Mouse (Mus musculus) liver, embryonic 14.5 days (tissue): ENCODE results near the gene Paxbp1. TPM values are rescaled to one million over a fixed set of nuclear protein-coding genes. Genes with fewer than 3 reads are reported as not detected.

Experiments used
- ATAC-seq: fragments of 200-750 bp; cut with Nextera tagmentation; 2 replicates; pipeline ENCODE4 v1.8.0; 2017; ENCODE audit warnings: moderate number of reproducible peaks, mild to moderate bottlenecking, moderate library complexity; ENCODE audit not compliant: insufficient read depth
- DNase-seq, 3 experiments: peaks; one replicate each; pipeline ENCODE4 v3.0.0-alpha.2; 2012 to 2013; ENCODE audit warnings: low read depth in 3 of 3, low spot score in 3 of 3
- H3K27ac ChIP-seq: fragments of 300-500 bp; sonication (generic); 2 replicates; pipeline ENCODE4 v1.5.1; 2014; ENCODE audit warnings: moderate library complexity, mild to moderate bottlenecking, control low read depth, inconsistent platforms
- H3K27me3 ChIP-seq: fragments of 300-500 bp; sonication (generic); 2 replicates; pipeline ENCODE4 v1.6.1; 2014; ENCODE audit warnings: mild to moderate bottlenecking, low read length, moderate library complexity; ENCODE audit not compliant: control insufficient read depth, insufficient read depth
- H3K36me3 ChIP-seq: fragments of 300-500 bp; sonication (generic); replicated peaks from 2 replicates; pipeline ENCODE4 v1.6.1; 2014; ENCODE audit warnings: low read depth; ENCODE audit not compliant: control insufficient read depth, insufficient read depth
- H3K4me1 ChIP-seq, 2 experiments: fragments of 200-500 bp in 1 of 2; fragments of 300-500 bp in 1 of 2; sonication (generic) in 1 of 2; replicated peaks; 2 replicates each; pipeline ENCODE4 v1.6.1; 2012 to 2014; ENCODE audit warnings: antibody characterized with exemption in 1 of 2, inconsistent platforms in 1 of 2, low read length in 1 of 2; ENCODE audit not compliant: control insufficient read depth in 2 of 2, insufficient read depth in 2 of 2
- H3K4me2 ChIP-seq: fragments of 300-500 bp; sonication (generic); 2 replicates; pipeline ENCODE4 v1.6.1; 2014; ENCODE audit warnings: low read depth, mild to moderate bottlenecking, control low read depth, moderate library complexity
- H3K4me3 ChIP-seq, 2 experiments: fragments of 200-500 bp in 1 of 2; fragments of 300-500 bp in 1 of 2; sonication (generic) in 1 of 2; 2 replicates each; pipeline ENCODE4 v1.5.1; 2012 to 2014; ENCODE audit warnings: low read depth in 2 of 2, low read length in 2 of 2, mild to moderate bottlenecking in 2 of 2, control low read depth in 1 of 2, inconsistent platforms in 1 of 2, moderate library complexity in 1 of 2; ENCODE audit not compliant: insufficient read depth in 1 of 2
- H3K9ac ChIP-seq: fragments of 300-500 bp; sonication (generic); replicated peaks from 2 replicates; pipeline ENCODE4 v1.6.1; 2014; ENCODE audit warnings: mild to moderate bottlenecking, control low read depth, moderate library complexity
- H3K9me3 ChIP-seq: fragments of 300-500 bp; sonication (generic); 2 replicates; pipeline ENCODE4 v1.6.1; 2016; ENCODE audit warnings: low read length, mixed read lengths; ENCODE audit not compliant: control insufficient read depth
- CTCF ChIP-seq: IDR thresholded peaks from 2 replicates; pipeline ENCODE4 v1.5.1; 2016; ENCODE audit warnings: antibody characterized with exemption, low read depth, control low read depth
- EP300 ChIP-seq: IDR thresholded peaks from 2 replicates; pipeline ENCODE4 v1.6.1; 2016; ENCODE audit warnings: antibody characterized with exemption, low read depth
- WGBS: fragments of 180-500 bp; shearing (Covaris S2); extraction: QIAGEN DNeasy Blood & Tissue Kit; methylation state at CpG from one replicate; pipeline ENCODE4 v1.1.7; 2014; ENCODE audit not compliant: insufficient replicate concordance; 5-methylcytosine and 5-hydroxymethylcytosine counted together
- polyA plus RNA-seq, 2 experiments: library from polyadenylated mRNA; depleted of rRNA in 1 of 2; stranded (reverse) in 1 of 2; unstranded in 1 of 2; fragments of >200 nt; fragmentation: Nextera tagmentation in 1 of 2; extraction: Ambion mirVana in 1 of 2; gene quantifications; 2 replicates each; pipeline versions ENCODE4 v1.2.1 to v1.2.3; 2012 to 2014

Gene Paxbp1
- polyA plus RNA-seq, 2 experiments: 14.8 to 25.9 TPM

DNA sequence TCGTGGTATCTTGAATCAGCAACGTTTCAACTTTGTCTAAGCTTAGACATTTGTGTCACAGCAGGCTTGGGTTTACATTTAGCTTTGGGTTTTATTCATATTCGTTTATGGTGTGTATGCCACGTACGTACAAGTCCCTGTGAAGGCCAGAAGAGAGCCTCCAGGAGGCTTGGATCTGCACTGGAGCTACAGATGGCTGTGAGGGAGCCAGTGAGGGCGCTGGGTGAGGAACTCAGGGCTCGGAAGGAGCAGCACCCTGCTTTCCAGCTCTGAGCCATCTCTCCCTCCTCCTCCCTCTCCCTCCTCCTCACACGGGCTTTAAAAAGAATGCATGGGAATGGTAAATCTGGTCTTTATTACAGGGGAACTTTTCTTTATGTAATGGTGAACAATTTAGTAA is 9.3 kb upstream of the Paxbp1 start:
- 45% methylated on average over 8 of the region's 8 CpGs for WGBS
- no peak for DNase-seq
- TF ChIP-seq CTCF (no peak), EP300 (no peak)
- Histone ChIP-seq H3K27me3 (no peaks in the 10 kb centered on the region; the same call in 1 of the 2 replicates), H3K4me1 (no peaks in the 10 kb centered on the region), H3K9me3 (no peaks in the 10 kb centered on the region), H3K4me3 (no peak overlapping the region), H3K36me3 (no peaks in the 10 kb centered on the region), H3K9ac (no peak overlapping the region), H3K27ac (no peak overlapping the region), H3K4me2 (no peak overlapping the region)
- no peak for ATAC-seq

DNA sequence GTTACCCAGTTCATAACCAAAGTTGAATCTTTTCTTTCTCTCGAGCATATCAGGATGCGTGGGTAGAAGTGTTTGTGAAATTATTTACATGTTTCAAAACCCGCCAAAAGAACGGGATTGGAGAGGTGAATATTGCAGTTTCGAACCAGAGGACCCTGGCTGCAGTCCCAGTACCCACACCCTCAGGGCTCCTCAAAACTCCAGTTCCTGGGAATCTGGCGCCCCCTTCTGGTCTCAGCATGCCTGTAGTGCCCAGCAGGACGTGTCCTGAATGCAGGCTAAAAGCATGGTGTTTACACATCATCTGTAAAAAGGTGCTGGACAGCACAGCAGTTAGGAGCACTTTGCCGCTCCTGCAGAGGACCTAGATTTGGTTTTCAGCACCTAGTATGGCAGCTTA is 1.2 kb upstream of the Paxbp1 start:
- peaks cover 7 to 8% of the 10 kb centered on the region in 2 experiments; a peak in 3 of 4 replicates for H3K4me1 ChIP-seq
- H3K4me3 ChIP-seq: peak overlapping the region in 1 of 2 experiments; percentile 95; a peak in 2 of 4 replicates
- H3K9ac ChIP-seq: no peak overlapping the region
- ATAC-seq (no peak), DNase-seq (peak; percentile 31 to 40 (median 39))
- TF ChIP-seq EP300 (no peak), CTCF (peak; percentile 84)
- WGBS: 59% methylated on average over 8 of the region's 8 CpGs
- no peak overlapping the region for H3K27ac ChIP-seq
- peaks cover 3% of the 10 kb centered on the region; the same call in 1 of the 2 replicates for H3K36me3 ChIP-seq
- H3K27me3 ChIP-seq: no peaks in the 10 kb centered on the region
- no peaks in the 10 kb centered on the region for H3K9me3 ChIP-seq
- H3K4me2 ChIP-seq: peak overlapping the region; percentile 94

DNA sequence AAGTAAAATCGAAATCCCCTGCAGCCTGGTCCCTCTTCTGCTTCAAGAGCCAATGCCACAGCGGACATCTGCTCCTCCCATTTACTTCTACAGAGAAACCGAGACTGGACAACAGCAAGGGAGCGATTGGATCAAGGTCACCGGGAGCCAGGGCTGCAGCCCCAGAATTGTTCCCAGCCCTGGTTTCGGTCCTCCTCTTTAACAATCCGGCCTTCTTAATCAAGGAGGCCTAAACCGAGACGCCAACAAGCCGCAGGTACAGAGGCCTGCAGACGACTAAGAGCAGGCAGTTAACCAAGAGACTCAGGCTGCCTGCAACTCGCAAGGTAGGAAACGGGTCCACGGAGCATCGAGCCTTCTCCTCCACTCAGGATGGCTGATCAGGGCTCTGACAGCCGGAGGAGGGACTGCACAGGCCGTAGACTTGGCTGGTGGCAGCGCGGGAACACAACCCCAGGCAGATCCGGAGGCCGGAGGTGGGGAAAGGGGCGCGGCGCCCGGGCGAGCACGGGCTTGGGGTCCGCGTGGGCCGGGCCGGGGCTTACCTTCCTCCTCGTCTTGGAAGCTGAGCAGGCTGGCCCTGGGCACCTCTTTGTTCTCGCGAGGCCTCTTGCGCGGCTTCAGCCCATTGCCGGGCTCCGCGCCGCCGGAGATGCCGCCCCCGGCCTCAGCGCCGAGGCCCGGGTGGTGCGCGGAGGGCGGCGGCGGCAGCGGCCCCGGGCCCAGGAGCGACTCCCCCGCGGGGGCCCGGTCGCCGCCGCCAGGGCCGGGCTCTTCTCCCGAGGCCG is 688 bp downstream of the Paxbp1 start:
- H3K9ac ChIP-seq: peak overlapping the region; percentile 96
- WGBS: under 1% methylated on average over 58 of the region's 63 CpGs
- no peaks in the 10 kb centered on the region for H3K9me3 ChIP-seq
- H3K27me3 ChIP-seq: no peaks in the 10 kb centered on the region
- peak overlapping the region; percentile 92 to 95 for H3K4me3 ChIP-seq
- DNase-seq (peak; percentile 18 to 39 (median 38)), ATAC-seq (peak; percentile 53)
- peak overlapping the region; percentile 79 for H3K27ac ChIP-seq
- TF ChIP-seq CTCF: no peak
- TF ChIP-seq EP300: no peak
- H3K4me1 ChIP-seq: peaks cover 7 to 8% of the 10 kb centered on the region in 2 experiments; a peak in 3 of 4 replicates
- peak overlapping the region; percentile 94 for H3K4me2 ChIP-seq
- peaks cover 8% of the 10 kb centered on the region; the same call in 1 of the 2 replicates for H3K36me3 ChIP-seq

DNA sequence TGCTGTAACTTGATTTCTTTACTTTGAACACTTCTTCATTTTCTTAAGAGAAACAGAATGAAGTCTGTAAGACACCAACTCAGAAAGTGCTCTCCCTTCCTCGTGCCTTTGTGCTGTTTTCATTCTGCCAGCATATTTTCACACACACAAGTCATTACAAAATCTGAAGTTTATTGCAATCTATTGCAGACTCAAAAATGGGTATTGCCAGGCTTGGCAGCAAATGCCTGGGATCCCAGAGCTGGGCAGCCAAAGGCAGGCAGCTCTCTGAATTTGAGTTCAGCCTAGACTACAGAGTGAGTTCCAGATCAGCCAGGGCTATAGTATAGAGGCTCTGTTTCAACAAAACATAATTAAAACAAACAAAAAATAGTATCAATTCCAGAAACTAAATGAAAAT is 1.7 kb downstream of the Paxbp1 start:
- TF ChIP-seq CTCF (no peak), EP300 (no peak)
- Histone ChIP-seq H3K9me3 (no peaks in the 10 kb centered on the region), H3K4me3 (peak overlapping the region; percentile 47 to 95), H3K27me3 (no peaks in the 10 kb centered on the region), H3K27ac (no peak overlapping the region), H3K4me2 (peak overlapping the region; percentile 94), H3K9ac (peak overlapping the region; percentile 63), H3K4me1 (peaks cover 7 to 8% of the 10 kb centered on the region in 2 experiments; a peak in 3 of 4 replicates), H3K36me3 (peaks cover 12% of the 10 kb centered on the region; the same call in 1 of the 2 replicates)
- no peak for ATAC-seq
- DNase-seq: no peak
- 42% methylated on average over 1 of the region's 1 CpGs for WGBS

DNA sequence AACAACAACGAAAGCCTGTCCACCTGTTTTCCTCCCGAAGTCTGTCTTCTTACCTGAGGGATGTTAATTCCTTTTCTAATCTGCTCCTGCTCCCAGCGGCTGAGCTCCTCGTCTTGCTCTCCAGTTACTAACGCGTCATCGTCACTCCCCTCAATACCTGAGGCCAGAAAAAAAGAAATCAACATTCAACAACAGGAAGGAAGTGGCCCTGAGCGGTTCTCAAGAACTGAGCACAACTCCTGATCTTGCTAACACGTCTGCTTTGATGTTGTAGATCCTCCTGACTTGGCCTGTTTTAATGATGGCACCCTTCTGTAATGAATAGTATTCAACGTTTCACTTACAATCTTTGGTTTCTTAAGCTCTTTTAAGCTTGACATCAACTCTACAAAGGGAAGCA is 8.5 kb downstream of the Paxbp1 start:
- H3K4me3 ChIP-seq: no peak overlapping the region
- ATAC-seq (no peak), DNase-seq (no peak)
- no peak overlapping the region for H3K9ac ChIP-seq
- no peak overlapping the region for H3K4me2 ChIP-seq
- H3K36me3 ChIP-seq: peaks cover 64% of the 10 kb centered on the region
- no peak overlapping the region for H3K27ac ChIP-seq
- TF ChIP-seq EP300: no peak
- H3K27me3 ChIP-seq: no peaks in the 10 kb centered on the region
- no peaks in the 10 kb centered on the region; a peak in 1 of 4 replicates for H3K4me1 ChIP-seq
- WGBS: 87% methylated on average over 10 of the region's 10 CpGs
- no peaks in the 10 kb centered on the region for H3K9me3 ChIP-seq
